Mouse (Mus musculus) liver, embryonic 12.5 days (tissue): ENCODE measurements around the gene Gm27021. TPM values are rescaled to one million over a fixed set of nuclear protein-coding genes. Genes with fewer than 3 reads are reported as not detected.

Experiments used
- ATAC-seq: fragments of 200-750 bp; cut with Nextera tagmentation; 2 replicates; pipeline ENCODE4 v1.8.0; 2017; ENCODE audit warnings: moderate number of reproducible peaks, mild to moderate bottlenecking, moderate library complexity
- H3K27ac ChIP-seq: fragments of 300-500 bp; sonication (generic); 2 replicates; pipeline ENCODE4 v1.5.1; 2016; ENCODE audit warnings: mild to moderate bottlenecking
- H3K27me3 ChIP-seq: fragments of 300-500 bp; sonication (generic); replicated peaks from 2 replicates; pipeline ENCODE4 v1.6.1; 2016; ENCODE audit warnings: mild to moderate bottlenecking, moderate library complexity
- H3K36me3 ChIP-seq: fragments of 300-500 bp; sonication (generic); 2 replicates; pipeline ENCODE4 v1.6.1; 2016; ENCODE audit warnings: mild to moderate bottlenecking, moderate library complexity
- H3K4me1 ChIP-seq: fragments of 300-500 bp; sonication (generic); 2 replicates; pipeline ENCODE4 v1.6.1; 2016
- H3K4me2 ChIP-seq: fragments of 300-500 bp; sonication (generic); 2 replicates; pipeline ENCODE4 v1.6.1; 2016; ENCODE audit warnings: mild to moderate bottlenecking, moderate library complexity
- H3K4me3 ChIP-seq: fragments of 300-500 bp; sonication (generic); 2 replicates; pipeline ENCODE4 v1.5.1; 2016; ENCODE audit warnings: mild to moderate bottlenecking, moderate library complexity
- H3K9ac ChIP-seq: fragments of 300-500 bp; sonication (generic); 2 replicates; pipeline ENCODE4 v1.6.1; 2016; ENCODE audit warnings: mild to moderate bottlenecking, moderate library complexity
- H3K9me3 ChIP-seq: fragments of 300-500 bp; sonication (generic); replicated peaks from 2 replicates; pipeline ENCODE4 v1.6.1; 2016; ENCODE audit warnings: mild to moderate bottlenecking, moderate library complexity
- WGBS: fragments of 180-500 bp; shearing (Covaris S2); methylation state at CpG from one replicate; pipeline ENCODE4 v1.1.7; 2016; ENCODE audit not compliant: insufficient replicate concordance; 5-methylcytosine and 5-hydroxymethylcytosine counted together
- polyA plus RNA-seq: library from polyadenylated mRNA; unstranded; fragments of >200 nt; fragmentation: Nextera tagmentation; extraction: Ambion mirVana; gene quantifications from 2 replicates; pipeline ENCODE4 v1.2.1, GENCODE M21; 2016

Gene Gm27021
- polyA plus RNA-seq, 1 experiment from 2014 or later: 0.69 TPM

DNA sequence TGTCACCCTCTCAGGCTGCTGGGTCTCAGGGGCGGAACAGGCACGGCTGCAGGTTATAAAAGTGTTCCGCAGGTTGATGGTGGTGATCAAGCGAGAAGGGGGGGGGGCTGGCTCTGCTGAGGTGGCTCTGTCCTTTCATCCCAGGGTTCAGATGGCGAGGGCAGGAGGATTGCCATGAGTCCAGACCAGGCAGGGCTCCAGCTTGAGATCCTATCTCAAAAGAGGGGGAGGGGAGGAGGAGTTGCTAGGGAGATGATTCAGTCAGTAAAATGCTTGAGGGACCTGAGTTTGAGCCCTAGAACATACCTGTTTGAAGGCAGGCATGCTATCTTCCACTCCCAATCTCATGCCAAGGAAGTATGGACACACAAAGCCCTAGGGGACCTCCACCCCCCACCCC is 107.3 kb downstream of the Gm27021 start:
- Histone ChIP-seq H3K4me2 (no peak overlapping the region), H3K27me3 (no peaks in the 10 kb centered on the region), H3K27ac (no peak overlapping the region), H3K36me3 (peaks cover 99% of the 10 kb centered on the region), H3K9me3 (no peaks in the 10 kb centered on the region), H3K4me1 (peaks cover 98% of the 10 kb centered on the region), H3K9ac (no peak overlapping the region), H3K4me3 (no peak overlapping the region)
- no peak for ATAC-seq
- WGBS: 82% methylated on average over 5 of the region's 5 CpGs

DNA sequence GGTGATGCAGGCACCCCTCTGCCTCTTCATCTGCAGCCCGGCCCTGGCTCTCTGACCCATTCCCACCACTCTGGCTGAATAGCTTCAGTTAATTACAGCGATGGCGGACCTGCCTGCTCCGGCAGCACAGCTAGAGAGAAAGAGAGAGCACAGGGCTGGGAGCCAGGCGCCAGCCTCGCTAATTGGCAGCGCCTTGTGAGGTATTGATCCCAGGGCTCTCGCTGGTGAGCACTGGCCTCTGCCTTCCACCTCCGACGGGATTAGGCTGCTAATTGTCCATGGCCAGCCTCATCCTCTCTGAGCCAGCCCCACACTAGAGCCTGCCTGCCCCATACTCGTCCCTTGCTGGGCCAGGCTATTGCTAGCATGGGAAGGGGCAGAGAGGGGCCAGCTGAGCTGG is 108.2 kb downstream of the Gm27021 start:
- H3K36me3 ChIP-seq: peaks cover 100% of the 10 kb centered on the region
- no peaks in the 10 kb centered on the region for H3K27me3 ChIP-seq
- peaks cover 99% of the 10 kb centered on the region for H3K4me1 ChIP-seq
- no peak for ATAC-seq
- no peak overlapping the region for H3K27ac ChIP-seq
- 77% methylated on average over 11 of the region's 11 CpGs for WGBS
- H3K4me2 ChIP-seq: no peak overlapping the region
- H3K4me3 ChIP-seq: no peak overlapping the region
- no peak overlapping the region for H3K9ac ChIP-seq
- H3K9me3 ChIP-seq: no peaks in the 10 kb centered on the region

Other genes with a start within 250 kb of the Gm27021 start
- 77.5 and 81.2 TPM in 2 replicates for gene Gins2, start 78.8 kb downstream of the Gm27021 start, polyA plus RNA-seq
- 0.83 and 1.3 TPM in 2 replicates for gene 1190005I06Rik, start 20.4 kb downstream of the Gm27021 start, polyA plus RNA-seq
- 769 and 831 TPM in 2 replicates for gene Cox4i1, start 143 bp upstream of the Gm27021 start, polyA plus RNA-seq
- gene Emc8, start 494 bp upstream of the Gm27021 start, polyA plus RNA-seq: 171 and 180 TPM in 2 replicates
- gene Irf8, start 68.3 kb upstream of the Gm27021 start, polyA plus RNA-seq: 10.6 TPM in 2 replicates